Mouse (Mus musculus) limb, embryonic 11.5 days (tissue): Measurements from ENCODE around the gene Maml3. TPM values are rescaled to one million over a fixed set of nuclear protein-coding genes. Genes with fewer than 3 reads are reported as not detected.
A peak's percentile ranks its signal among the peaks of the same experiment; 100 is the strongest.

Experiments used
- ATAC-seq: fragments of 200-750 bp; cut with Nextera tagmentation; 2 replicates; pipeline ENCODE4 v1.8.0; 2017; ENCODE audit warnings: low read depth; ENCODE audit not compliant: insufficient number of reproducible peaks, low FRiP score, low TSS enrichment
- DNase-seq: peaks from one replicate; pipeline ENCODE4 v3.0.0-alpha.2; 2015; ENCODE audit warnings: low spot score
- H3K27ac ChIP-seq: fragments of 300-500 bp; sonication (generic); replicated peaks from 2 replicates; pipeline ENCODE4 v1.5.1; 2014; ENCODE audit warnings: low read depth, mild to moderate bottlenecking, low read length
- H3K27me3 ChIP-seq: fragments of 300-500 bp; sonication (generic); 2 replicates; pipeline ENCODE4 v1.6.1; 2014; ENCODE audit warnings: mild to moderate bottlenecking, low read length, mixed read lengths; ENCODE audit not compliant: control insufficient read depth, insufficient read depth
- H3K36me3 ChIP-seq: fragments of 300-500 bp; sonication (generic); 2 replicates; pipeline ENCODE4 v1.6.1; 2014; ENCODE audit warnings: mild to moderate bottlenecking, low read length, moderate library complexity, mixed read lengths; ENCODE audit not compliant: control insufficient read depth, insufficient read depth
- H3K4me1 ChIP-seq: fragments of 300-500 bp; sonication (generic); 2 replicates; pipeline ENCODE4 v1.6.1; 2014; ENCODE audit warnings: low read length, mixed read lengths; ENCODE audit not compliant: control insufficient read depth, insufficient read depth
- H3K4me2 ChIP-seq: fragments of 300-500 bp; sonication (generic); 2 replicates; pipeline ENCODE4 v1.6.1; 2014; ENCODE audit warnings: low read depth, mild to moderate bottlenecking, moderate library complexity; ENCODE audit not compliant: severe bottlenecking
- H3K4me3 ChIP-seq: fragments of 300-500 bp; sonication (generic); 2 replicates; pipeline ENCODE4 v1.5.1; 2014; ENCODE audit warnings: low read depth, low read length
- H3K9ac ChIP-seq: fragments of 300-500 bp; sonication (generic); 2 replicates; pipeline ENCODE4 v1.6.1; 2014; ENCODE audit warnings: mild to moderate bottlenecking, low read length
- H3K9me3 ChIP-seq: fragments of 300-500 bp; sonication (generic); 2 replicates; pipeline ENCODE4 v1.6.1; 2016; ENCODE audit warnings: low read length; ENCODE audit not compliant: control insufficient read depth
- WGBS: fragments of 180-500 bp; shearing (Covaris S2); extraction: QIAGEN DNeasy Blood & Tissue Kit; methylation state at CpG from one replicate; pipeline ENCODE4 v1.1.7; 2014; 5-methylcytosine and 5-hydroxymethylcytosine counted together
- polyA plus RNA-seq: library from polyadenylated mRNA; unstranded; fragments of >200 nt; fragmentation: Nextera tagmentation; extraction: Ambion mirVana; gene quantifications from 2 replicates; pipeline ENCODE4 v1.2.1, GENCODE M21; 2014

Gene Maml3
- polyA plus RNA-seq, 1 experiment from 2014 or later, result 4.3 TPM

- no peak overlapping the region for H3K4me2 ChIP-seq
- WGBS, result 89% methylated on average over 9 of the region's 9 CpGs
- no peak for ATAC-seq
- no peak overlapping the region for H3K9ac ChIP-seq
- no peaks in the 10 kb centered on the region for H3K36me3 ChIP-seq
- no peak for DNase-seq
- no peak overlapping the region for H3K4me3 ChIP-seq
- peaks cover 10% of the 10 kb centered on the region for H3K4me1 ChIP-seq
- no peaks in the 10 kb centered on the region for H3K27me3 ChIP-seq
- H3K9me3 ChIP-seq, result no peaks in the 10 kb centered on the region
- no peak overlapping the region for H3K27ac ChIP-seq
Observed at GRCm38 (mm10) chr3:51799650-51800049, 305.2 kb downstream of the Maml3 start.

GRCm38 (mm10) chr3:51796838-51797237 is 308.0 kb downstream of the Maml3 start:
- Histone ChIP-seq H3K9me3 (no peaks in the 10 kb centered on the region), H3K27me3 (no peaks in the 10 kb centered on the region), H3K9ac (no peak overlapping the region), H3K4me3 (no peak overlapping the region), H3K4me2 (no peak overlapping the region), H3K36me3 (no peaks in the 10 kb centered on the region), H3K27ac (no peak overlapping the region), H3K4me1 (no peaks in the 10 kb centered on the region)
- DNase-seq (no peak), ATAC-seq (no peak)
- WGBS, result 66% methylated on average over 6 of the region's 6 CpGs

GRCm38 (mm10) chr3:51796219-51796828 is 308.6 kb downstream of the Maml3 start:
- Histone ChIP-seq H3K27ac (no peak overlapping the region), H3K27me3 (no peaks in the 10 kb centered on the region), H3K9ac (no peak overlapping the region), H3K36me3 (no peaks in the 10 kb centered on the region), H3K9me3 (no peaks in the 10 kb centered on the region), H3K4me3 (no peak overlapping the region), H3K4me1 (no peaks in the 10 kb centered on the region), H3K4me2 (peak overlapping the region; percentile 10; the same call in 1 of the 2 replicates)
- WGBS, result 77% methylated on average over 12 of the region's 12 CpGs
- ATAC-seq, result no peak
- DNase-seq, result no peak

GRCm38 (mm10) chr3:51791542-51791941 is 313.3 kb downstream of the Maml3 start:
- H3K4me2 ChIP-seq, result no peak overlapping the region
- H3K9me3 ChIP-seq, result no peaks in the 10 kb centered on the region
- no peak for DNase-seq
- no peak overlapping the region for H3K27ac ChIP-seq
- 85% methylated on average over 7 of the region's 7 CpGs for WGBS
- H3K4me1 ChIP-seq, result peaks cover 8% of the 10 kb centered on the region; the same call in 1 of the 2 replicates
- H3K27me3 ChIP-seq, result no peaks in the 10 kb centered on the region
- no peak overlapping the region for H3K9ac ChIP-seq
- no peak overlapping the region for H3K4me3 ChIP-seq
- no peaks in the 10 kb centered on the region for H3K36me3 ChIP-seq
- ATAC-seq, result no peak

- no peak for ATAC-seq
- Histone ChIP-seq H3K27ac (no peak overlapping the region), H3K36me3 (no peaks in the 10 kb centered on the region), H3K9ac (no peak overlapping the region; the same call in 1 of the 2 replicates), H3K4me1 (peaks cover 8% of the 10 kb centered on the region; the same call in 1 of the 2 replicates), H3K27me3 (no peaks in the 10 kb centered on the region), H3K4me2 (peak overlapping the region; percentile 41; the same call in 1 of the 2 replicates), H3K9me3 (no peaks in the 10 kb centered on the region), H3K4me3 (no peak overlapping the region)
- WGBS, result 61% methylated on average over 10 of the region's 10 CpGs
- no peak for DNase-seq
Observed at GRCm38 (mm10) chr3:51789389-51789904, 315.4 kb downstream of the Maml3 start.

- peak overlapping the region; percentile 41 for H3K4me2 ChIP-seq
- peak overlapping the region; percentile 16; the same call in 1 of the 2 replicates for H3K4me3 ChIP-seq
- 2% methylated on average over 17 of the region's 17 CpGs for WGBS
- H3K27me3 ChIP-seq, result no peaks in the 10 kb centered on the region
- H3K36me3 ChIP-seq, result no peaks in the 10 kb centered on the region
- 0 out of 2 replicates have a peak, but pooled peaks have one; percentile 44 for ATAC-seq
- peak overlapping the region; percentile 46; the same call in 1 of the 2 replicates for H3K9ac ChIP-seq
- peak overlapping the region; percentile 56; the same call in 1 of the 2 replicates for H3K27ac ChIP-seq
- peaks cover 8% of the 10 kb centered on the region; the same call in 1 of the 2 replicates for H3K4me1 ChIP-seq
- peak; percentile 83 for DNase-seq
- no peaks in the 10 kb centered on the region for H3K9me3 ChIP-seq
Observed at GRCm38 (mm10) chr3:51788591-51789339, 316.1 kb downstream of the Maml3 start.

DNA sequence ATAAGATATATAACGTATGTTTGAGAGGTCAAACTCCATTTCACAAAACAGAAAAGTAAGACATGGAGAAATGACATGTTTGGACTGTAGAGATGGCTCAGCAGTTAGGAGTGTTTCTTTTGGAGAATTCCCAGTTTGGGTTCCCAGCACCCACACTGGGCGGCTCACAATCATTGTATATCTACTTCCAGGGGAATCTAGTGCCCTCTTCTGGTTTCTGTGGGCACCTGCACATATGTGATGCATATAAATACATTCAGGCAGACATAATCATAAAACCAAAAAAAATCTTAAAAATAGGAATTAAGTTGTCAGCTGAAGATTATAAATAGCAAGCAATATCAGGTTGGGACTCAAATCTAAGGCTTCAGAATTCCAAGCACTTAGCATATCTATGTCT is 316.9 kb downstream of the Maml3 start:
- Histone ChIP-seq H3K27ac (no peak overlapping the region), H3K9ac (no peak overlapping the region), H3K4me3 (no peak overlapping the region), H3K9me3 (no peaks in the 10 kb centered on the region), H3K4me1 (peaks cover 8% of the 10 kb centered on the region; the same call in 1 of the 2 replicates), H3K36me3 (no peaks in the 10 kb centered on the region), H3K4me2 (no peak overlapping the region), H3K27me3 (no peaks in the 10 kb centered on the region)
- ATAC-seq, result no peak
- WGBS, result 97% methylated on average over 2 of the region's 2 CpGs
- no peak for DNase-seq

DNA sequence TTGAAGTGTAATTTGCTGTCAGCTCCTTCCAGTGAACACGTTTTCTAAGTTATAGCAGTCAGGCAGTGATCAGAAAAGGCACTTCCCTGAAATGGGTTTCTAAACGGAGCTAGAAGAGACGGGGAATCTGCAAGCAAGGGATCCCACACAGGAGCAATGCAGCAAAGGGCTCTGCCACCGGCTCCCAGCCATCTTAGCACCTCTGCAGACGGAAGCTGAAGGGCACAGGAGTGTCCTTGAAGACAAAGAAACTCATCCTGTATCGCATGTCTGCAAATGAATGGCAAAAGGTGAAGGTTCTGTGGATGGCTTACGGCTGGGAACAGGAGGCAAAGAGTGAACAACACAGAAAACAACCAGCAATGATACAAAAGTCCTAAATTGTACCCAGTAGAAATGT is 319.1 kb downstream of the Maml3 start:
- Histone ChIP-seq H3K9ac (no peak overlapping the region), H3K36me3 (no peaks in the 10 kb centered on the region), H3K27me3 (no peaks in the 10 kb centered on the region), H3K27ac (no peak overlapping the region), H3K4me3 (no peak overlapping the region), H3K4me1 (peaks cover 8% of the 10 kb centered on the region; the same call in 1 of the 2 replicates), H3K9me3 (no peaks in the 10 kb centered on the region), H3K4me2 (no peak overlapping the region)
- DNase-seq (no peak), ATAC-seq (no peak)
- 73% methylated on average over 7 of the region's 7 CpGs for WGBS
